Comparison of ENCODE assay signal across 10 mouse cellular contexts in the genomic region with DNA sequence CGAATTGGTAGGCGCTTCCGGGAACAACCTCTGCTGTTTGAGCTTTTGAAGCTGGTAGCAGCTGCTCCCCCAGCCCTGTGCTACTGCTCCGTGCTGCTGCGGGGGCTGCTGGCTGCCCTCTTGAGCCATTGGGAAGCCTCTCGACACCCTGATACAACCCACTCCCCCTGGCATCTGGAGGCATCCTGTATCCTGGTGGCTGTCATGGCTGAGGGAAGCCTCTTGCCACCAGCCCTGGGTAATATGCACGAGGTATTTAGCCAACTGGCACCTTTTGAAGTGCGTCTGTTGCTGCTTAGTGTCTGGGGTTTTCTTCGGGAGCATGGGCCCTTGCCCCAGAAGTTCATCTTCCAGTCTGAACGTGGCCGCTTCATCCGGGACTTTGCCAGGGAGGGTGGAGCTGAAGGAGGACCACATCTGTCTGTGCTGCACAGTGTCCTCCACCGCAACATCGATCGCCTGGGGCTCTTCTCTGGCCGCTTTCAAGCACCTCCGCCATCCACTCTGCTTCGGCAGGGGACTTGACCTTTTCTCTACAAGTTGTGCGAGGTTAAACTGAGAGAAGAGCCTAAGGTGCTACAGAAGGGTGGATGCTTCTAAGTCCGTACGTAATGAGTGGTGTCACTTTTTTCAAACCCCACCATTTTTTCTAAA. TPM values are rescaled to one million over a fixed set of nuclear protein-coding genes. Genes with fewer than 3 reads are reported as not detected.
A peak's percentile ranks its signal among the peaks of the same experiment; 100 is the strongest.
DNase-seq lines count a peak whose midpoint lies in the region; ATAC-seq and TF ChIP-seq lines count a peak whose summit lies in the region.
"Not testable (repeated sequence)": the region's sequence is repeated elsewhere in the genome, so short reads cannot be mapped to it uniquely, and the experiment has no call there.
"Had no signal": no experiment of that assay in that cellular context is flagged by ENCODE, and none has a peak within 500 bp of the region (broad histone marks: within the 10 kb centered on the region; RNA-seq: fewer than 3 reads in every experiment).

No protein-coding gene starts in this region.

- H3K4me1 ChIP-seq in CH12.LX (ENCODE audit: control insufficient read depth in 1 of 2, insufficient read depth in 2 of 2), result peaks cover 27 to 68% of the 10 kb centered on the region in 2 experiments
- not testable (repeated sequence) for H3K4me1 ChIP-seq in brown adipose tissue, adult 24 weeks (ENCODE audit: control insufficient read depth, insufficient read depth, insufficient read length, low read length); spleen, adult 2 months (ENCODE audit: control insufficient read depth, insufficient read depth, insufficient read length)
- peaks cover 74% of the 10 kb centered on the region for H3K4me1 ChIP-seq in erythroblast, embryonic 14.5 days (ENCODE audit: control insufficient read depth)
- H3K4me1 ChIP-seq in heart, embryonic 14.5 days (ENCODE audit: control insufficient read depth in 2 of 2, insufficient read depth in 2 of 2, low read length in 2 of 2), result peaks cover 8 to 25% of the 10 kb centered on the region in 2 experiments; a peak in 3 of 4 replicates
- H3K4me1 ChIP-seq in liver, embryonic 12.5 days, result peaks cover 71% of the 10 kb centered on the region
- peaks cover 23% of the 10 kb centered on the region for H3K4me1 ChIP-seq in midbrain, embryonic 14.5 days (ENCODE audit: control insufficient read depth, insufficient read depth, low read length)

- H3K4me3 ChIP-seq in CH12.LX (replicated peaks in 1 of 3; ENCODE audit: low read depth in 2 of 3, low read length in 2 of 3, poor library complexity in 1 of 3), result peak overlapping the region; percentile 44 to 82 (median 55)
- H3K4me3 ChIP-seq in brown adipose tissue, adult 24 weeks (ENCODE audit: insufficient read depth, low read depth, low read length), result peak overlapping the region; percentile 45
- peak overlapping the region; percentile 70 for H3K4me3 ChIP-seq in erythroblast, embryonic 14.5 days (replicated peaks)
- peak overlapping the region; percentile 25 to 98 for H3K4me3 ChIP-seq in heart, embryonic 14.5 days (ENCODE audit: control insufficient read depth in 1 of 2, insufficient read depth in 1 of 2, low read depth in 1 of 2, low read length in 2 of 2)
- peak overlapping the region; percentile 90 for H3K4me3 ChIP-seq in liver, embryonic 12.5 days
- peak overlapping the region; percentile 85 for H3K4me3 ChIP-seq in midbrain, embryonic 14.5 days (replicated peaks; ENCODE audit: low read depth, low read length)
- not testable (repeated sequence) for H3K4me3 ChIP-seq in spleen, adult 2 months (ENCODE audit: extremely low read depth, insufficient read depth, insufficient read length)

- H3K79me2 ChIP-seq in CH12.LX (replicated peaks; ENCODE audit: control insufficient read depth, extremely low read depth, insufficient read depth, poor library complexity, severe bottlenecking), result peaks cover 73% of the 10 kb centered on the region

- peak overlapping the region; percentile 71 for H3K9ac ChIP-seq in CH12.LX (ENCODE audit: insufficient read depth, low read depth)
- H3K9ac ChIP-seq in heart, embryonic 14.5 days (ENCODE audit: low read length), result peak overlapping the region; percentile 70
- H3K9ac ChIP-seq in liver, embryonic 12.5 days, result peak overlapping the region; percentile 96
- peak overlapping the region; percentile 49 for H3K9ac ChIP-seq in midbrain, embryonic 14.5 days (replicated peaks; ENCODE audit: low read length)

- TF ChIP-seq POLR2A in CH12.LX (IDR thresholded peaks at IDR 0.05; ENCODE audit: low read depth, low read length); spleen, adult 2 months (IDR thresholded peaks at IDR 0.05; ENCODE audit: low read depth, low read length): not testable (repeated sequence)

- H3K4me2 ChIP-seq in CH12.LX (ENCODE audit: insufficient read depth, low read depth, poor library complexity, severe bottlenecking), result peak overlapping the region; percentile 90
- peak overlapping the region; percentile 93 for H3K4me2 ChIP-seq in heart, embryonic 14.5 days (ENCODE audit: low read length)
- peak overlapping the region; percentile 82 for H3K4me2 ChIP-seq in liver, embryonic 12.5 days
- peak overlapping the region; percentile 75 for H3K4me2 ChIP-seq in midbrain, embryonic 14.5 days (ENCODE audit: low read length)

- not testable (repeated sequence) for H3K9me3 ChIP-seq in CH12.LX (replicated peaks; ENCODE audit: low read length); erythroblast, embryonic 14.5 days (ENCODE audit: control insufficient read depth, low read length); heart, embryonic 14.5 days (ENCODE audit: control insufficient read depth, low read length); liver, embryonic 12.5 days (replicated peaks); midbrain, embryonic 14.5 days (ENCODE audit: control insufficient read depth, low read length)

- H3K27me3 ChIP-seq in CH12.LX (replicated peaks); erythroblast, embryonic 14.5 days (ENCODE audit: control insufficient read depth); heart, embryonic 14.5 days (ENCODE audit: control insufficient read depth, insufficient read depth, low read length); liver, embryonic 12.5 days (replicated peaks); midbrain, embryonic 14.5 days (ENCODE audit: control insufficient read depth, insufficient read depth, low read length); spleen, adult 2 months (ENCODE audit: control insufficient read depth, insufficient read depth, low read length): not testable (repeated sequence)

- peaks cover 22 to 38% of the 10 kb centered on the region in 2 experiments for H3K36me3 ChIP-seq in CH12.LX (replicated peaks in 1 of 2; ENCODE audit: control insufficient read depth in 1 of 2, insufficient read depth in 1 of 2, low read length in 1 of 2)
- peaks cover 61% of the 10 kb centered on the region for H3K36me3 ChIP-seq in erythroblast, embryonic 14.5 days (ENCODE audit: control insufficient read depth)
- peaks cover 32% of the 10 kb centered on the region for H3K36me3 ChIP-seq in heart, embryonic 14.5 days (ENCODE audit: control insufficient read depth, insufficient read depth, low read length)
- H3K36me3 ChIP-seq in liver, embryonic 12.5 days, result peaks cover 49% of the 10 kb centered on the region
- H3K36me3 ChIP-seq in midbrain, embryonic 14.5 days (ENCODE audit: control insufficient read depth, insufficient read depth, low read length), result peaks cover 23% of the 10 kb centered on the region
- not testable (repeated sequence) for H3K36me3 ChIP-seq in spleen, adult 2 months (ENCODE audit: control insufficient read depth, insufficient read depth, low read length)

- DNase-seq in CH12.LX (ENCODE audit: extremely low read depth), result peak; percentile 35
- DNase-seq in kidney, adult 9 months, result peak; percentile 65
- peak; percentile 52 for DNase-seq in midbrain, embryonic 14.5 days
- not testable (repeated sequence) for DNase-seq in spleen, adult 2 months (ENCODE audit: low read depth in 1 of 2, low spot score in 2 of 2)

- TF ChIP-seq RAD21 in CH12.LX (IDR thresholded peaks at IDR 0.05; ENCODE audit: low read depth, low read length), result not testable (repeated sequence)

- dilution Hi-C loops in CH12.LX (cut with MboI; ENCODE audit: extremely low pct_ligation_motif_present, extremely low pct_unique_long_range_greater_than_20kb, low sequenced_read_pairs), result not testable (repeated sequence)

- TF ChIP-seq CTCF in CH12.LX (conservative IDR thresholded peaks at IDR 0.05 in 1 of 2, IDR thresholded peaks at IDR 0.05 in 1 of 2; ENCODE audit: low read depth in 2 of 2, low read length in 2 of 2); spleen, adult 2 months (IDR thresholded peaks at IDR 0.05; ENCODE audit: extremely low read depth, insufficient read depth, insufficient read length, insufficient replicate concordance): not testable (repeated sequence)

- peak; percentile 26; the same call in 1 of the 2 replicates for ATAC-seq in heart, embryonic 14.5 days (ENCODE audit: insufficient number of reproducible peaks, insufficient read depth, low FRiP score, low read depth)
- ATAC-seq in liver, embryonic 12.5 days, result peak; percentile 50
- peak; percentile 51 for ATAC-seq in midbrain, embryonic 14.5 days (ENCODE audit: low FRiP score, low TSS enrichment)

- WGBS in heart, embryonic 14.5 days, result 23% methylated on average over 21 of the region's 21 CpGs
- WGBS in liver, embryonic 12.5 days (ENCODE audit: insufficient replicate concordance), result 33% methylated on average over 21 of the region's 21 CpGs
- WGBS in midbrain, embryonic 14.5 days, result 25% methylated on average over 21 of the region's 21 CpGs
- 38% methylated on average over 21 of the region's 21 CpGs for WGBS in spleen, adult 2 months

- not testable (repeated sequence) for TF ChIP-seq EP300 in CH12.LX (IDR thresholded peaks at IDR 0.05; ENCODE audit: low read length)

- peak overlapping the region; percentile 90 for H3K27ac ChIP-seq in CH12.LX (ENCODE audit: insufficient read depth, low read depth)
- 0 out of 2 replicates have a peak overlapping the region, but pooled peaks have one; percentile 5 for H3K27ac ChIP-seq in brown adipose tissue, adult 24 weeks (replicated peaks; ENCODE audit: low read depth, low read length)
- peak overlapping the region; percentile 82 to 90 for H3K27ac ChIP-seq in heart, embryonic 14.5 days (replicated peaks in 1 of 2; ENCODE audit: control insufficient read depth in 1 of 2, insufficient read depth in 1 of 2, low read depth in 2 of 2, low read length in 2 of 2)
- peak overlapping the region; percentile 90 for H3K27ac ChIP-seq in liver, embryonic 12.5 days
- peak overlapping the region; percentile 85 for H3K27ac ChIP-seq in midbrain, embryonic 14.5 days (replicated peaks; ENCODE audit: low read depth, low read length)
- peak overlapping the region; percentile 48; the same call in 1 of the 2 replicates for H3K27ac ChIP-seq in spleen, adult 2 months (ENCODE audit: insufficient read depth, low read length)

- in situ Hi-C loops in CH12.LX (cut with MboI; ENCODE audit: low pct_ligation_motif_present, low pct_unique_long_range_greater_than_20kb, low sequenced_read_pairs), result loop anchor here (5.0 kb wide), 1 partner anchor 40 kb away; no protein-coding TSS in a partner anchor

RNA-seq across cellular contexts. Expression of gene Ganab, which starts 0.5 kb away (rescaled TPM):
- total RNA-seq in CH12.LX (2012; rRNA removed) (165 and 169 TPM in 2 replicates), CH12.LX (2014; rRNA removed) (85.7 and 97.0 TPM in 2 replicates)
- polyA plus RNA-seq in CH12.LX (2012; ENCODE audit: insufficient read length, low read depth), result 139 and 143 TPM in 2 replicates
- 49.7 and 56.8 TPM in 2 replicates for polyA plus RNA-seq in brown adipose tissue, adult 24 weeks (2012; ENCODE audit: insufficient read depth, insufficient read length, missing spikeins)
- 1.9 and 2.5 TPM in 2 replicates for polyA plus RNA-seq in erythroblast, embryonic 14.5 days (2012)
- polyA plus RNA-seq in heart, embryonic 14.5 days (2014; fragmentation: Nextera tagmentation; extraction: Ambion mirVana), result 48.0 and 54.6 TPM in 2 replicates
- 61.9 TPM in 2 replicates for polyA plus RNA-seq in liver, embryonic 12.5 days (2016; fragmentation: Nextera tagmentation; extraction: Ambion mirVana)
- 59.0 and 83.3 TPM in 2 replicates for polyA plus RNA-seq in midbrain, embryonic 14.5 days (2014; fragmentation: Nextera tagmentation; extraction: Ambion mirVana)
- polyA plus RNA-seq in spleen, adult 2 months (2012; rRNA removed), result 85.2 and 86.9 TPM in 2 replicates

RNA-seq across cellular contexts. Expression of gene Ints5, which starts 4.5 kb away (rescaled TPM):
- total RNA-seq in CH12.LX (2012; rRNA removed), result 38.9 and 49.9 TPM in 2 replicates
- total RNA-seq in CH12.LX (2014; rRNA removed), result 15.7 and 17.2 TPM in 2 replicates
- polyA plus RNA-seq in CH12.LX (2012; ENCODE audit: insufficient read length, low read depth), result 30.6 and 38.0 TPM in 2 replicates
- 4.8 and 5.9 TPM in 2 replicates for polyA plus RNA-seq in brown adipose tissue, adult 24 weeks (2012; ENCODE audit: insufficient read depth, insufficient read length, missing spikeins)
- 3.1 and 3.7 TPM in 2 replicates for polyA plus RNA-seq in erythroblast, embryonic 14.5 days (2012)
- polyA plus RNA-seq in heart, embryonic 14.5 days (2014; fragmentation: Nextera tagmentation; extraction: Ambion mirVana), result 18.2 TPM in 2 replicates
- 39.9 and 40.8 TPM in 2 replicates for polyA plus RNA-seq in liver, embryonic 12.5 days (2016; fragmentation: Nextera tagmentation; extraction: Ambion mirVana)
- polyA plus RNA-seq in midbrain, embryonic 14.5 days (2014; fragmentation: Nextera tagmentation; extraction: Ambion mirVana), result 28.2 and 31.1 TPM in 2 replicates
- 21.2 and 27.5 TPM in 2 replicates for polyA plus RNA-seq in spleen, adult 2 months (2012; rRNA removed)

RNA-seq across cellular contexts. Expression of gene Gm49416, which starts 8.6 kb away (rescaled TPM):
- total RNA-seq in CH12.LX (2012; rRNA removed) (not detected in 2 replicates), CH12.LX (2014; rRNA removed) (not detected in 2 replicates)
- 11.1 and 53.2 TPM in 2 replicates for polyA plus RNA-seq in CH12.LX (2012; ENCODE audit: insufficient read length, low read depth)
- polyA plus RNA-seq in brown adipose tissue, adult 24 weeks (2012; ENCODE audit: insufficient read depth, insufficient read length, missing spikeins), result 6.2 TPM in 1 of 2 replicates, not detected in the other
- not detected in 2 replicates for polyA plus RNA-seq in erythroblast, embryonic 14.5 days (2012)
- not detected in 2 replicates for polyA plus RNA-seq in heart, embryonic 14.5 days (2014; fragmentation: Nextera tagmentation; extraction: Ambion mirVana)
- polyA plus RNA-seq in liver, embryonic 12.5 days (2016; fragmentation: Nextera tagmentation; extraction: Ambion mirVana), result not detected in 2 replicates
- 0.30 TPM in 1 of 2 replicates, not detected in the other for polyA plus RNA-seq in midbrain, embryonic 14.5 days (2014; fragmentation: Nextera tagmentation; extraction: Ambion mirVana)
- polyA plus RNA-seq in spleen, adult 2 months (2012; rRNA removed), result 1.2 TPM in 1 of 2 replicates, not detected in the other
- polyA plus RNA-seq: CD4-positive, CD25-positive, alpha-beta regulatory T cell, adult 4 months had no signal

RNA-seq across cellular contexts. Expression of gene 1810009A15Rik, which starts 8.7 kb away (rescaled TPM):
- total RNA-seq in CH12.LX (2012; rRNA removed) (157 and 224 TPM in 2 replicates), CH12.LX (2014; rRNA removed) (198 and 218 TPM in 2 replicates)
- 161 and 176 TPM in 2 replicates for polyA plus RNA-seq in CH12.LX (2012; ENCODE audit: insufficient read length, low read depth)
- polyA plus RNA-seq in brown adipose tissue, adult 24 weeks (2012; ENCODE audit: insufficient read depth, insufficient read length, missing spikeins), result 36.6 and 59.8 TPM in 2 replicates
- 6.6 and 7.7 TPM in 2 replicates for polyA plus RNA-seq in erythroblast, embryonic 14.5 days (2012)
- 53.7 and 55.8 TPM in 2 replicates for polyA plus RNA-seq in heart, embryonic 14.5 days (2014; fragmentation: Nextera tagmentation; extraction: Ambion mirVana)
- polyA plus RNA-seq in liver, embryonic 12.5 days (2016; fragmentation: Nextera tagmentation; extraction: Ambion mirVana), result 107 and 111 TPM in 2 replicates
- 40.4 and 43.1 TPM in 2 replicates for polyA plus RNA-seq in midbrain, embryonic 14.5 days (2014; fragmentation: Nextera tagmentation; extraction: Ambion mirVana)
- polyA plus RNA-seq in spleen, adult 2 months (2012; rRNA removed), result 11.5 and 15.2 TPM in 2 replicates

RNA-seq across cellular contexts. Expression of gene Gm49403, which starts 13.6 kb away (rescaled TPM):
- total RNA-seq in CH12.LX (2012; rRNA removed) (not detected in 2 replicates), CH12.LX (2014; rRNA removed) (not detected in 2 replicates)
- not detected in 2 replicates for polyA plus RNA-seq in CH12.LX (2012; ENCODE audit: insufficient read length, low read depth)
- polyA plus RNA-seq in brown adipose tissue, adult 24 weeks (2012; ENCODE audit: insufficient read depth, insufficient read length, missing spikeins), result not detected in 2 replicates
- polyA plus RNA-seq in erythroblast, embryonic 14.5 days (2012), result not detected in 2 replicates
- not detected in 2 replicates for polyA plus RNA-seq in heart, embryonic 14.5 days (2014; fragmentation: Nextera tagmentation; extraction: Ambion mirVana)
- polyA plus RNA-seq in liver, embryonic 12.5 days (2016; fragmentation: Nextera tagmentation; extraction: Ambion mirVana), result not detected in 2 replicates
- polyA plus RNA-seq in midbrain, embryonic 14.5 days (2014; fragmentation: Nextera tagmentation; extraction: Ambion mirVana), result not detected in 2 replicates
- not detected in 2 replicates for polyA plus RNA-seq in spleen, adult 2 months (2012; rRNA removed)
- total RNA-seq: left cerebral cortex, adult 18-20 months had no signal
- polyA plus RNA-seq: CD4-positive, CD25-positive, alpha-beta regulatory T cell, adult 4 months had no signal

Comparison
In these comparisons a context has a peak if more than half of its experiments do, and no peak if none do; other contexts are left out.
1. H3K27ac ChIP-seq: peak in every context shown above with its lines; median percentile 90 in CH12.LX; 90 in liver, embryonic 12.5 days; 86 in heart, embryonic 14.5 days; 85 in midbrain, embryonic 14.5 days; 48 in spleen, adult 2 months; 5 in brown adipose tissue, adult 24 weeks.
2. RNA of gene Ganab, which starts 0.5 kb away (polyA plus RNA-seq): 139 to 143 TPM in CH12.LX, 85.2 to 86.9 TPM in spleen, adult 2 months, 59.0 to 83.3 TPM in midbrain, embryonic 14.5 days, 61.9 TPM in liver, embryonic 12.5 days, 48.0 to 54.6 TPM in heart, embryonic 14.5 days and 49.7 to 56.8 TPM in brown adipose tissue, adult 24 weeks; 1.9 to 2.5 TPM in erythroblast, embryonic 14.5 days; every median in the first group is over 10 times any median in the second.
3. Peak in every context shown above with its lines, with median percentiles within 50 percentile points of each other: H3K4me2 ChIP-seq, H3K9ac ChIP-seq and ATAC-seq.